Mouse (Mus musculus) myocyte (in vitro differentiated cells): ENCODE data around the gene Ucn2. TPM values are rescaled to one million over a fixed set of nuclear protein-coding genes. Genes with fewer than 3 reads are reported as not detected.

Experiments used
- H3K27me3 ChIP-seq: one replicate; pipeline ENCODE4 v1.6.1; 2011; ENCODE audit not compliant: control insufficient read depth, insufficient read depth, insufficient read length
- H3K36me3 ChIP-seq: one replicate; pipeline ENCODE4 v1.6.1; 2011; ENCODE audit not compliant: control insufficient read depth, insufficient read depth
- H3K4me2 ChIP-seq: one replicate; pipeline ENCODE4 v1.6.1; 2011; ENCODE audit warnings: low read depth, control low read depth
- H3K4me3 ChIP-seq: one replicate; pipeline ENCODE4 v1.5.1; 2011; ENCODE audit warnings: mild to moderate bottlenecking, control low read depth, moderate library complexity
- H3K79me2 ChIP-seq: one replicate; pipeline ENCODE4 v1.6.1; 2011; ENCODE audit not compliant: control insufficient read depth, insufficient read depth
- H3ac ChIP-seq: one replicate; pipeline ENCODE4 v1.6.1; 2011; ENCODE audit not compliant: control insufficient read depth, insufficient read length
- CEBPB ChIP-seq: IDR thresholded peaks from 2 replicates; pipeline ENCODE4 v1.6.1; 2011; ENCODE audit warnings: mild to moderate bottlenecking, moderate library complexity; ENCODE audit not compliant: poor library complexity, insufficient read depth, severe bottlenecking
- E2F4 ChIP-seq: IDR thresholded peaks from one replicate; pipeline ENCODE4 v1.6.1; 2011; ENCODE audit warnings: mild to moderate bottlenecking, control low read depth, moderate library complexity; ENCODE audit not compliant: insufficient read depth
- MAX ChIP-seq: IDR thresholded peaks from one replicate; pipeline ENCODE4 v1.6.1; 2011; ENCODE audit warnings: low read depth, mild to moderate bottlenecking, control low read depth
- MYOD1 ChIP-seq, 3 experiments: IDR thresholded peaks; one replicate each; pipeline ENCODE4 v1.6.1; 2011; ENCODE audit warnings: control low read depth in 2 of 3, low read depth in 2 of 3, mild to moderate bottlenecking in 2 of 3, moderate library complexity in 1 of 3; ENCODE audit not compliant: insufficient read length in 2 of 3, control insufficient read depth in 1 of 3
- MYOG ChIP-seq, 3 experiments: IDR thresholded peaks; one replicate each; pipeline ENCODE4 v1.6.1; 2011; ENCODE audit warnings: control low read depth in 2 of 3, low read depth in 2 of 3, mild to moderate bottlenecking in 2 of 3; ENCODE audit not compliant: insufficient read length in 2 of 3, control insufficient read depth in 1 of 3, insufficient read depth in 1 of 3
- POLR2A ChIP-seq: IDR thresholded peaks from one replicate; pipeline ENCODE4 v1.6.1; 2011; ENCODE audit warnings: low read depth, mild to moderate bottlenecking, control low read depth, moderate library complexity; ENCODE audit not compliant: insufficient read length
- POLR2AphosphoS2 ChIP-seq: IDR thresholded peaks from one replicate; pipeline ENCODE4 v1.6.1; 2011; ENCODE audit warnings: low read depth, control low read depth; ENCODE audit not compliant: insufficient read length
- REST ChIP-seq: IDR thresholded peaks from one replicate; pipeline ENCODE4 v1.6.1; 2011; ENCODE audit warnings: mild to moderate bottlenecking, control low read depth, moderate library complexity; ENCODE audit not compliant: insufficient read depth, insufficient read length
- SRF ChIP-seq: IDR thresholded peaks from one replicate; pipeline ENCODE4 v1.6.1; 2011; ENCODE audit warnings: low read depth; ENCODE audit not compliant: control insufficient read depth, insufficient read length
- TCF12 ChIP-seq: IDR thresholded peaks from one replicate; pipeline ENCODE4 v1.6.1; 2011; ENCODE audit warnings: mild to moderate bottlenecking, control low read depth; ENCODE audit not compliant: poor library complexity, insufficient read depth, severe bottlenecking
- TCF3 ChIP-seq: IDR thresholded peaks from one replicate; pipeline ENCODE4 v1.6.1; 2011; ENCODE audit warnings: low read depth, control low read depth; ENCODE audit not compliant: insufficient read length
- USF1 ChIP-seq: IDR thresholded peaks from one replicate; pipeline ENCODE4 v1.6.1; 2011; ENCODE audit warnings: low read depth, mild to moderate bottlenecking, control low read depth, moderate library complexity
- polyA plus RNA-seq: library from polyadenylated mRNA; unstranded; fragments of >200 nt; fragmentation: generic; extraction: Trizol; gene quantifications from one replicate; pipeline ENCODE4 v1.2.1, GENCODE M21; 2012; ENCODE audit warnings: missing spikeins

Ucn2 gene
- polyA plus RNA-seq, 1 experiment, result 0.17 TPM

GRCm38 (mm10) chr9:108982498-108982897 is 3.3 kb upstream of the Ucn2 start:
- H3ac ChIP-seq, result no peak overlapping the region
- peak overlapping the region; percentile 49 for H3K4me2 ChIP-seq
- no peaks in the 10 kb centered on the region for H3K36me3 ChIP-seq
- TF ChIP-seq E2F4 (no peak), POLR2A (no peak), MYOD1 (IDR thresholded peaks at IDR 0.05; ENCODE audit: control insufficient read depth in 1 of 3, insufficient read length in 2 of 3, low read depth in 2 of 3) (no peak), MAX (no peak), TCF3 (no peak), SRF (no peak), MYOG (IDR thresholded peaks at IDR 0.05; ENCODE audit: control insufficient read depth in 1 of 3, insufficient read depth in 1 of 3, insufficient read length in 2 of 3, low read depth in 2 of 3) (no peak), REST (no peak), POLR2AphosphoS2 (no peak), USF1 (no peak), TCF12 (no peak), CEBPB (no peak)
- no peak overlapping the region for H3K4me3 ChIP-seq
- H3K27me3 ChIP-seq, result no peaks in the 10 kb centered on the region
- H3K79me2 ChIP-seq, result no peaks in the 10 kb centered on the region

GRCm38 (mm10) chr9:108983209-108983608 is 2.6 kb upstream of the Ucn2 start:
- Histone ChIP-seq H3ac (no peak overlapping the region), H3K36me3 (no peaks in the 10 kb centered on the region), H3K4me2 (peak overlapping the region; percentile 21), H3K79me2 (no peaks in the 10 kb centered on the region), H3K4me3 (no peak overlapping the region), H3K27me3 (no peaks in the 10 kb centered on the region)
- no peak for TF ChIP-seq MYOD1 (IDR thresholded peaks at IDR 0.05; ENCODE audit: control insufficient read depth in 1 of 3, insufficient read length in 2 of 3, low read depth in 2 of 3)
- TF ChIP-seq USF1, result no peak
- TF ChIP-seq MYOG (IDR thresholded peaks at IDR 0.05; ENCODE audit: control insufficient read depth in 1 of 3, insufficient read depth in 1 of 3, insufficient read length in 2 of 3, low read depth in 2 of 3), result no peak
- TF ChIP-seq MAX, result no peak
- TF ChIP-seq TCF3, result no peak
- TF ChIP-seq REST, result no peak
- TF ChIP-seq SRF, result no peak
- TF ChIP-seq POLR2A, result no peak
- no peak for TF ChIP-seq POLR2AphosphoS2
- no peak for TF ChIP-seq TCF12
- TF ChIP-seq CEBPB, result no peak
- TF ChIP-seq E2F4, result no peak

GRCm38 (mm10) chr9:108987704-108988350 is 2.0 kb downstream of the Ucn2 start:
- no peak overlapping the region for H3ac ChIP-seq
- H3K4me2 ChIP-seq, result no peak overlapping the region
- H3K79me2 ChIP-seq, result peaks cover 4% of the 10 kb centered on the region
- no peak overlapping the region for H3K4me3 ChIP-seq
- TF ChIP-seq CEBPB (no peak), MYOG (IDR thresholded peaks at IDR 0.05; ENCODE audit: control insufficient read depth in 1 of 3, insufficient read depth in 1 of 3, insufficient read length in 2 of 3, low read depth in 2 of 3) (peak in 1 of 3 experiments; percentile 67), SRF (no peak), MYOD1 (IDR thresholded peaks at IDR 0.05; ENCODE audit: control insufficient read depth in 1 of 3, insufficient read length in 2 of 3, low read depth in 2 of 3) (peak in 2 of 3 experiments; percentile 35 to 60)
- H3K27me3 ChIP-seq, result no peaks in the 10 kb centered on the region
- H3K36me3 ChIP-seq, result no peaks in the 10 kb centered on the region

- TF ChIP-seq POLR2AphosphoS2, result no peak
- no peak for TF ChIP-seq REST
- TF ChIP-seq USF1, result no peak
- no peak for TF ChIP-seq E2F4
- no peak for TF ChIP-seq MYOD1 (IDR thresholded peaks at IDR 0.05; ENCODE audit: control insufficient read depth in 1 of 3, insufficient read length in 2 of 3, low read depth in 2 of 3)
- no peak for TF ChIP-seq TCF3
- TF ChIP-seq MAX, result no peak
- TF ChIP-seq MYOG (IDR thresholded peaks at IDR 0.05; ENCODE audit: control insufficient read depth in 1 of 3, insufficient read depth in 1 of 3, insufficient read length in 2 of 3, low read depth in 2 of 3), result no peak
- TF ChIP-seq TCF12, result no peak
- TF ChIP-seq CEBPB, result no peak
- no peak for TF ChIP-seq POLR2A
- no peak for TF ChIP-seq SRF
Measured at GRCm38 (mm10) chr9:108989802-108990461, 4.1 kb downstream of the Ucn2 start.

More at GRCm38 (mm10) chr9:108989802-108990461, 4.1 kb downstream of the Ucn2 start:
- no peak overlapping the region for H3K4me3 ChIP-seq
- H3K36me3 ChIP-seq, result no peaks in the 10 kb centered on the region
- peaks cover 6% of the 10 kb centered on the region for H3K79me2 ChIP-seq
- H3ac ChIP-seq, result no peak overlapping the region
- no peaks in the 10 kb centered on the region for H3K27me3 ChIP-seq
- H3K4me2 ChIP-seq, result peak overlapping the region; percentile 44
